Mouse (Mus musculus): ENCODE results near the gene Slc13a5.

Gene Slc13a5

DNA sequence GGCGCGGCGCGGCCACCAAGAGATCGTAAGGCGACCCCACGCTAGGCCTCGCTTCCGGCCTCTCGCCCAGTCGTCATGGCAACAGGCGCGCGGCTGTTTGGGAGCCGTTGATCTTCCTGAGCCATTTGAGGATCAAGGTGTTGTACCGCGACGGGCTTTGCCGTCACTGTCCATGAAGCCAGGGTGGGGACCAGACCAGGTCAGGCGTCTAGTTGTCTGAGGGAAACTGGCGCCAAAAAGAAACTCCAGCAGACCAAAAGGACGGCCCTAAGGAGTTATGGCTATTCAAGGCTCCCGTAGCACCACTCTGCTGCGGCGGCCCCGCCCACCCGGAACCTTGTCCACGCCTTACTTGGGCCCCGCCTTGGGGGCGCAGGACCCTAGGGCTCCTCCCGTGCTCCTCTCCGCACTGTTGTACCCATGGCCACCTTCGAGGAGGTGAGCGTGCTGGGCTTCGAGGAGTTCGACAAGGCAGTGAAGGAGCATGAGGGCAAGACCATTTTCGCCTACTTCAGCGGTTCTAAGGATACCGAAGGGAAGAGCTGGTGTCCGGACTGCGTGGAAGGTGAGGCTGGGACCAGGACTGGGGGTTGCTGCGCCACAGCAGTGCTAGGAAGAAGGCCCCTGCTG is 59.7 kb downstream of the Slc13a5 start, which contains the start of the genes 4933427D14Rik and Txndc17:
4933427D14Rik (minus strand) TSS at position 256 of the 630 bp plus-strand sequence.
Txndc17 (plus strand) TSS at position 344 of the 630 bp plus-strand sequence.
- DNase-seq (ENCODE audit: extremely low read depth, low read depth, low spot score): no peak

DNA sequence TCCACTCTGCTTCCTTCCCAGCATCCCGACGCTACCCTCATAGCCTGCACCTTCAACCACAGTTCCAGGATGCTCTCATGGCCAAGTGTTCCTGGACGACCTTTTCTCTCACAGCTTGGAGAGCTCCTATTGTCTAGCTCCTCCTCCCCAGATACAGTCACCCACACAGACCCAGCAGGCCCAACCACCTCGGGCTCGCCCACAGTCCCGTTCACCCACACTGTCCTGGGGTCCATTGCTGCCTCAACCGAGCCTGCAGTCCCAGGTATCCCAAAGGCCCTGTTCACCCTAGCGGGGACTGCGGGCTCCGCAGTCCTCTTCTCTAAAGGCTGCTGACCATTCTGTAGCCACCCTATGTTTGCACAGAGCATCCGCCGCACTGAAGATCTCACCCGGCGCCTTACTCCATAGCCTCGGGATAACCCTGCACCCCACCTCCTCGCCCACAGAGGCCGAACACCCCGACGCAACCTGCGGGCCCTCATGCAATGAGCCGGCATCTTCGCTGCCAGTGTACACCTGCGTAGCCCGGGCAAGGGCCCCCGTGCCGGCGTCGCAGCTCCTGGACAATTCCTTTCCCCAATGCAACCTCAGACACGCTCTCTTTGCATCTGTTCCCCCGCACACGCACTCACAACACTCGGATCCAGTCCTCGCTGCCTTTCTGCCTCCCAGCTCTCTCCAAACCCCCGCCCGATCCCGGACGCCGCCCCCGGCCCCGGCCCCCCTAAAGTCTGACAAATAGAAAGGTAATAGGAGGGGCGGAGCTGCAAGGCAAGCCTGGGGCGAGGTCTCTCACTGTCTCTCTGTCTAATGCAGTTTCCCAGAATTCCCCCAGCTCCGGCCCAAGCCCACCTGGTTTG is 60.5 kb downstream of the Slc13a5 start, which contains the start of gene Gm43951:
Gm43951 (minus strand) TSS at position 500 of the 863 bp plus-strand sequence.
- DNase-seq (ENCODE audit: extremely low read depth, low read depth, low spot score): no peak

DNA sequence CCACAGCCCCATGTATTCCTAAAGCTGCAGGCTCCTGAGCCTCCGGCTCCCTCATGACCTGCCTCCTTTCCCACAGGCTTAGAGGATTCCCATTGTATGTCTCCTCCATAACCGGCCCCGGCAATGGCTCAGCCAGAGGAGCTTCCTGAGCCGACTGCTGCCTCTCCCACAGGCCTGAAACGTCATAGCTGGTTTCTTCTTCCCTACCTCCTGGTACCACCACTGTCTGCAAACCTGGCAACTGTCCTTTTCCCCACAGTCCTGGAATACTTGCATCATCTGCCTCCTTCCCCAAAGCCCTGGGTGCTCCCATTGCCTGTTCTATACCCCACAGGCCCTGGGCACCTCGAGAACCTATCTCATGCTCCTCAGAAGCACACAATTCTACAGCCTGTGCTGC is 61.8 kb downstream of the Slc13a5 start:
- no peak for DNase-seq (ENCODE audit: extremely low read depth, low read depth, low spot score)

DNA sequence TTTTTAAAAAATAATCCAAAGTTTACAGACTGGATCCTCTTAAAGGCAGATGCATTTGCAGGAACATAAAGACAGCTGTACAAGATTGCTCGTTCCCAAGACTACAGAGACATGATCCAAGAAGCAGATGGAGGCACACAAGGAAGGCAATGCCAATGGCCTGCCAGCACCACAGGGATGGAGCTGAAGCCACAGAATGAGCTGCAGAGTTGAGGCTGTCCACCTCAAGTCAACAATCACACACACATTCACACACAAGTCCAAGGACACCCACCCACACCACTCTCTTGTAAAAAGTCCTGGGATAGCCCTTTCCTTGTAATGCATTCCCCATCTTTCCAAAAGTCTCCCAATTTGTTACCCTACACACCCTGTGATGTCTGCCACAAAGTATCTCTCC is 63.6 kb downstream of the Slc13a5 start:
- DNase-seq (ENCODE audit: extremely low read depth, low read depth, low spot score): no peak

DNA sequence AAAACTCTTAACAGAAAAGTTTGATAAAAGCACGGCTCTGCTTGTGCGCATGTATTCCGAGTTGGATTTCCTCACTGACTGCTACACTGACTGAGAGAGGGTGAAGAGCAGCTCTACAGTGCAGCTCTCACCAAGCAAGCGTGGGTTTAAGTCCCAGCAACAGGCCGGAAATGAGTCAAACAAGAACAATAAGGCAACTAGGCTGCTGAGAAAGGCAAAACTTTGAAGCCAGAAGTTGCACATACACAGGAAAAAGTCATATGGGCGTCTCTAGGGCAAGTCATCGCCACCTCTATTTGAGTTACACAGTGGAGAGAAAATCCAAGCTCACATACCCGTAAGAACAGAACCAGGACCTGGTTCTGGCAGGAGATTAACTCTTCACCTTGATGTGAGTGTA is 70.5 kb downstream of the Slc13a5 start:
- no peak for DNase-seq (ENCODE audit: extremely low read depth, low read depth, low spot score)

DNA sequence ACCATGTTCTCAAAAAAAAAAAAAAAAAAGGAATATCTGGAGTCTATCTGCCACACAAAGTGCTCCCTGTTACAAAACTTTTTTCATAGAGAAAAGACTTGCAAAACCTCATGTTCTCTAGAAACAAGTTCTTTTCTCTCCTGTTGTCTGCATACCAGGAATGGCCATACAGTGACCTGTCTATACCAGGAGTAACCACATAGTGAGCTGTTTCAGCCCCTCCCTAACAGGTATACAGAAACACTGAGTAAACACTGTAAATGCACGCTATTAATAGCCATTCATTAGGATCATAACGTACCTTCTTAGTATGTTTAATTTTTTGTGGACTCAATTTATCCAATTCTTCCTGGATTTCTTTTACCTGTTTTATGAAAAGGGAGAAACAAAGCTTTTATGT is 72.8 kb downstream of the Slc13a5 start:
- DNase-seq (ENCODE audit: extremely low read depth, low read depth, low spot score): no peak

Measured in fat pad, adult 2 months (tissue).